Mouse (Mus musculus) thymus, adult 18-20 months (tissue): Measurements from ENCODE around the gene Sult2b1.

Source experiments
- DNase-seq, 2 experiments: peaks; one replicate each; pipeline ENCODE4 v3.0.0; 2022; ENCODE audit warnings: mixed read lengths in 2 of 2

Gene Sult2b1

DNA sequence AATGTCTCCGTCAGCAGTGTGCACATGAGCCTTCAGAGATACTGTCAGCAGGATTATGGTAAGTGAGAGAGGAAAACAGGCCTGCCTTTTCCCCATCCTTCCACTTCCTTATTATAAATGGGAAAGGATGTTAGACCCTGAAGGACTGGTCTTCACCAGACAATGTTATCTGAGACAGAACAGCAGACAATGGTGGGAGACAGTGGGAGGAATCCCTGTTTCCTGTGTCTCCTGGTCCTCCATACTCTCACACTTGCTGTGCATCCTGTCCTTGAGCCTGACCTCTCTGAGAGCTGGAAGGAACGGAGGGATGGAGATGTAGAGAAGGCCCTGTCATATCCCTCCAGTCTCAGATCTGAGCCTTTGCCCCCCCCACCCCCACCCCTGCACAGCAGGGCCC lies 92.1 kb downstream of the Sult2b1 start:
- DNase-seq: no peak

DNA sequence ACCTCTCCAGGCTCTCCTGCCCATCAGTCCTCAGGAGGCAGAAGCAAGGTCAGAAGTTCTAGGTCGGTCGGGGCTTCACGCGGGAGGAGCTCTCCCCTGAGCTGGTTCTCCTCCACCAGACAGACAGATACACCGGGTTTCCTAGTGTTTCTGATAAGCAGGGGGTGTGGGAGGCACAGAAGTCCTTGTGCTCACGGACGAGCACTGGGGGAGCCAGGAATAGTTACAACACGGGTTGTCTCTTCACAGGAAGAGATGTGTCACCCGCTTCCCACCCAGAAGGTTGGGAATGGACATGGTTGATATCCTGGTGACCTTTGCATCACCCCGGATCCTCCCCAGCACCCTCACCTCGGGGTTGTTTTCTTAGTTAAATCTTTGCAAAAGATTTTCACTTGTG lies 94.7 kb downstream of the Sult2b1 start:
- DNase-seq: no peak

DNA sequence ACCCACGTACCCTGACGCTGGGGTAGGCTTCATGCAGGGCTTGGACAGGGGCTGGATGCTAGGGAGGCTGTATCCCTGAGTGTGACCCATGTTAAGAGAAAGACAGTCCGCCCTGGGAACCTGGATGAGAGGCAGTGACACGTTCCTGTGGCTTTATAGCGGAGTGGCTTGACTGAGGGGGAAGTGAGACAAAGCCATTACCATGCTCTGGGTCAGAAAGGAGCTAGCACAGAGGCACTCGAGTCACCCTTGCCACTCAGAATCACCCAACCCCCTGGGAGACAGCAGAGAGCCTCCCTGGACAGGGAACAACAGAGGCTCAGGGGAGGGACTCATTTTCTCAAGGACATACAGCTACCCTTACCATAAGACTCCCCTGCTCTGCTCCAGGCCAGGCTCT lies 95.4 kb downstream of the Sult2b1 start:
- no peak for DNase-seq

DNA sequence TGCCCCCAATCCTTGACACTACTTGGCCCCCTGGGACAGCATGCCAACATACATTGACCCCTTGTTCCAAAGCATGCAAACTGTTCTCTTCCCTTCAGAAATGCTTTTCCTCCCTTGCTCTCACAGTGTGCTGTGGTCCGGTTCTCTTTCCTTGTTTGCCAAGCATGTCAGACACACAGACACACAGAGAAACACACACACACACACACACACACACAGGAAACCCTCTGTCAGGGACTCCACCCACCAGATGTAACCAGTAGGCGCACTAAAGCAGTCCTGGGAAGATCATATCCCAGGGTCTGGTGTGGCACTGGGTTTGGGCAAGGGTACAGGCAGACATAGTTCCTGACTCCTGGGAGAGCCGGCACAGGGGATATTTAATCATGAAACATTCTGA lies 97.6 kb downstream of the Sult2b1 start:
- no peak for DNase-seq

DNA sequence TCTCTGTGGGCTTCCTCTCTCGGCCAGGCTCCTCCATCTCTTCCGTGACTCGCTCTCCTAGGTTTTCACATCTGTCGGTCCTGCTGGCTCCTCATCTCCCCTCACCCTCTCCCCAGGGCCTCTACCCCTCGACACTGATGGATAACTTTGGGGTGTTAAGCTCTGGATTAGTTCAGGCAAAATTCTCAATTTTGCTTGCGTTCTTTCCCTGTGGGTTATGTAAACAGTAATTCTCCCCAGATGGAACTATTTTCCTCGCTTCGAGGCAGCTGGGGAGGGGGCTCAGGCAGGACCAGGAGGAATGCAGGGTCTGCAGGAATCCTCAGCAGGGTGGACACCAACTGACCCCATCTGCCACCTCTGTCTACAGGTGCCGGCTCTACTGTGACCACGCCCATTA lies 98.7 kb downstream of the Sult2b1 start:
- DNase-seq: no peak

DNA sequence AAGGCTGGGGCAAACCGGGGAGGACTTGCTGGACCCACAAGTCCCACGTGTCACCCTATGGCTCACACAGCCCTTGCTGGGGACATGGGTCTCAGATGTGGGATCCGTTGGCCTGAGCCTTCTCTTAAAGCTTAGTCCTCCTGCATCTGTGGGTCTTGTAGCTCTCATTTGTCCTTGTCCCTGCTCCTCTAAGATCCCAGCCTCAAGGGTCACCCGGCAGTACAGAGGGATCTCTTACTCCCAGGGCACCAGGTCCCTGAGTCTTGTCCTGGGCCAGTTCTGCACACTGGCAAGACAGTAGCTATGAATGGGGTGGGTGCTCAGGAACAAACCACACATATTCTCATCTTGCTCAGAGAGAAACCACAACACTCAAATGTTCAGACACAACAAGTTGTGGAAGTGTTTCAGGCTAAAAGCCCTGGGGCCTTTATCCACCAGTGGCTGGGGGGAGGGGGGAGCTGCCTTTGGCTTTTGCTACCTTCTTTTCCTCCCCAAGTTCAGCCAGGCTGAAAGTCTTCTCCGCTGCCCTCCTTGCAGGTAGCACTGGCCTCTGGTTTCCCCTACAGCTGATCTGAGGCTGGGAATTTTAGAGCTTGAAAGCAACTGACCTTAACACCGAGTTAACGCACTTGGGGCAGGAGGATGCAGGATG lies 100.9 kb downstream of the Sult2b1 start, which contains the start of gene Ntn5:
Gene Ntn5, plus strand, starts transcription at position 627 of the 655 bp plus-strand sequence.
- DNase-seq: no peak

DNA sequence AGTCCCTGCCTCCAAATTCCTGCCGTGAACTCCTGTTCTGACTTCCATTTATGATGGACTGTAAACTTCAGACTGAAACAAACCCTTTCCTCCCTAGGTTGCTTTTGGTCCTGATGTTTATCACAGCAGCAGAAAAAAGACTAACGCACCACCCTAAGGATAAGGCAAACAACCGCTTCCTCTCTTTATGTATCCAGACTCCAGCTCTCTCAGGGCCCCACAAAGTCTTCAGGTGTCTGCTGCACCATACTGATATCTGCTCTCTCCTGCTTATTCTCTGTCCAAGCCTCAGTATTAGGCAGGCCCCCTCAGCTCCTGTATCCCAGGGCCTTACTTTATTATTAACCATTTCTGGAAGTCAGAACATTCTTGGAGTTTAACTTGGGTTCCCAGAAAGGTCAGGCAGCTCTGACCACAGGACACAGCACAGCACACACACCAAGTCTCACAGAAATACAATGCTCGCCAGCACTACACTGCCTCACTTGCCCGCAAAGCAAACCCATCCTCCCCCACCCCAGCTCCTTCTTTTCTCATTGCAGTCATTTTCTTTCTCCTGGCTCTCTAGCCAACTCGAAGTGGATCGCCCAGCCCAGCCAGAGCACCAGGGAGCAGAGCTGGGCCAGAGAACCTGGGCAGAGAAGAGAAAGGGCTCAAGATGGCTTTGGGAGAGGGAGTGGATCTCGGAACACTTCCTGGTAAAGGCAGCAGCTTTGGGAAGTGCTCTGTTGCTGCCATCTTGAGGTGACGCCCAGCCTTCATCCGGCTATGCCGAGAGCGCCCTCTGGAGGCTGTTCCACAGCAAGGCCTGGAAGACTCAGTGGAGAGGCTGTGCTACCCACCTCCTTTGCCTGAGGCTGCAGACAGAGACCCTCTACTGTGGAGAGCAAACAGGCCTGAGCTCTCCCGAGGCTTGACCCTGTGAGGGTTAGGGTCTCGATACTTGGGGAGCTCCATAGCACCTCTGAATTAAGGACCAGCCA lies 102.0 kb downstream of the Sult2b1 start:
- peak; percentile 50 to 67 for DNase-seq

DNA sequence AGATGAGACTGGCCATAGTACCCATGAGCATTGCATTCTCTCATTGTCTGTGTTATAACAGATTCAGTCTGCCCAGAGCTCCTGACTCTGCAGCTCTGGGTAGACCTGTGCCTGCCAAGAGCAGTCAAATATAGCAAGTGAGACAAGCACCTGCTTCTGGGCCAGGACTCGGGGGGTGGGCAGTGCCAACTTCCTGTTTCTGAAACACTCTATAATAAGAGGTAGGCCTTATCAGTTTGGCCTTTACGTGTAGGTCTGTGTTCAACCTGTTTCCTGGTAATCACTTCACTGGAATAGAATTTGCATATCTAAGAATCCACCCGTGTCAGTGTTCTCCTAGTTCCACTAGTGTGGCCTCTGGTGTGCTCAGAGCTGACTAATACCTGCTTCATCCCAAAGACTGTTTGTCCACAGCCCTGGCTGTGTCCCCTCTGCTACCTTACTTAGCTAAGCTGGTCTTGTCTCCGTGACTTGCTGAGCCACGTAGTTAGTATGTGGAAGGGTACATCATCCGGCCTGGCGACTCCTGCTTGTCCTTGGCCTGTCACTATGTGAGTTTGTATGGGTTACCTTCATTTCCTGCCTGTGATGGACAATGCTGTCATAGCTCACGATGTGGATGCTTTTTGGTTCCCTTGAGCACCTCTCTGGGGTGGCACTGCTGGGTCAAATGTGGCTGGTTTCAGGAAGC lies 103.3 kb downstream of the Sult2b1 start:
- DNase-seq: no peak
